Mouse (Mus musculus) megakaryocyte, embryonic 14.5 days (primary cell): ENCODE data around the gene Trim9. TPM values are rescaled to one million over a fixed set of nuclear protein-coding genes. Genes with fewer than 3 reads are reported as not detected.

Experiments
- H3K27me3 ChIP-seq: replicated peaks from 2 replicates; pipeline ENCODE3; 2012; ENCODE audit warnings: inconsistent platforms
- H3K36me3 ChIP-seq: replicated peaks from 2 replicates; pipeline ENCODE3; 2012; ENCODE audit warnings: low read length, inconsistent platforms, mixed read lengths
- H3K4me1 ChIP-seq: 2 replicates; pipeline ENCODE4 v1.6.1; 2012; ENCODE audit warnings: inconsistent platforms
- H3K4me3 ChIP-seq: replicated peaks from 2 replicates; pipeline ENCODE3; 2012; ENCODE audit warnings: moderate library complexity, mild to moderate bottlenecking, inconsistent platforms
- H3K9me3 ChIP-seq: 2 replicates; pipeline ENCODE4 v1.6.1; 2012; ENCODE audit warnings: inconsistent platforms
- FLI1 ChIP-seq: IDR thresholded peaks from 2 replicates; pipeline ENCODE4 v1.6.1; 2012; ENCODE audit warnings: low read length, inconsistent platforms, mixed read lengths
- GATA1 ChIP-seq: IDR thresholded peaks from 3 replicates; pipeline ENCODE4 v1.6.1; 2012; ENCODE audit warnings: mixed read lengths, low read length, inconsistent platforms, borderline replicate concordance
- polyA plus RNA-seq: library from polyadenylated mRNA; stranded (reverse); fragments of >175 nt; gene quantifications from 2 replicates; pipeline ENCODE4 v1.2.3, GENCODE M21; 2012; ENCODE audit warnings: low replicate concordance; ENCODE audit not compliant: insufficient read depth

Gene Trim9
- polyA plus RNA-seq, 1 experiment, result 0.43 TPM

GRCm38 (mm10) chr12:70302022-70302720 lies 45.2 kb downstream of the Trim9 start:
- peaks cover 11% of the 10 kb centered on the region for H3K27me3 ChIP-seq
- H3K4me1 ChIP-seq, result no peaks in the 10 kb centered on the region
- no peaks in the 10 kb centered on the region for H3K9me3 ChIP-seq
- no peak for TF ChIP-seq GATA1
- TF ChIP-seq FLI1, result no peak
- no peak overlapping the region for H3K4me3 ChIP-seq
- H3K36me3 ChIP-seq, result no peaks in the 10 kb centered on the region

GRCm38 (mm10) chr12:70293927-70294684 lies 53.3 kb downstream of the Trim9 start:
- Histone ChIP-seq H3K4me1 (no peaks in the 10 kb centered on the region), H3K36me3 (no peaks in the 10 kb centered on the region), H3K9me3 (no peaks in the 10 kb centered on the region), H3K4me3 (no peak overlapping the region), H3K27me3 (peaks cover 9% of the 10 kb centered on the region)
- TF ChIP-seq FLI1, result no peak

- no peaks in the 10 kb centered on the region for H3K4me1 ChIP-seq
- H3K36me3 ChIP-seq, result no peaks in the 10 kb centered on the region
- H3K27me3 ChIP-seq, result peaks cover 14% of the 10 kb centered on the region
- H3K4me3 ChIP-seq, result no peak overlapping the region
- no peaks in the 10 kb centered on the region for H3K9me3 ChIP-seq
- TF ChIP-seq GATA1, result no peak
These were observed 54.1 kb downstream of the Trim9 start for GRCm38 (mm10) chr12:70293165-70293926.

DNA sequence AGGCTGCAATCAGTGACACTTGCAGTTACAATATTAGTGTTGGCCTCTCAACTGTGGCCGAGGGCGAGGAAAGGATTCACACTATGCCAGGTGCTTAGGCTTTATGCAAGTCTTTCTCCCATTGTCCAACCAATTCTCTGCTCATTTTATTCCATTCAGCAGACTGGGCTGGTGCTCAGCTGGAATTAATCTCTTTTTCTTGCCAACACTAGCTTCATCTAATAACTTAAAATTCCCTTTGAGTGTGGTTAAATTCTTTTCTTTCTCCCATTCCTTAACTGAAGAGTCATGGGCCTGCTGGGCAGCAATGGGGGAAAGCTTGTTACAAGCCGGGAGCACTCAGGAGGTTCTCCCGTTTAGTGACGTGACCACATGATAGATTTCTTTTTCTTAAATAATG lies 61.9 kb downstream of the Trim9 start:
- no peaks in the 10 kb centered on the region for H3K4me1 ChIP-seq
- no peaks in the 10 kb centered on the region for H3K9me3 ChIP-seq
- no peak overlapping the region for H3K4me3 ChIP-seq
- TF ChIP-seq FLI1, result no peak
- TF ChIP-seq GATA1, result no peak
- H3K27me3 ChIP-seq, result peaks cover 26% of the 10 kb centered on the region
- H3K36me3 ChIP-seq, result no peaks in the 10 kb centered on the region

DNA sequence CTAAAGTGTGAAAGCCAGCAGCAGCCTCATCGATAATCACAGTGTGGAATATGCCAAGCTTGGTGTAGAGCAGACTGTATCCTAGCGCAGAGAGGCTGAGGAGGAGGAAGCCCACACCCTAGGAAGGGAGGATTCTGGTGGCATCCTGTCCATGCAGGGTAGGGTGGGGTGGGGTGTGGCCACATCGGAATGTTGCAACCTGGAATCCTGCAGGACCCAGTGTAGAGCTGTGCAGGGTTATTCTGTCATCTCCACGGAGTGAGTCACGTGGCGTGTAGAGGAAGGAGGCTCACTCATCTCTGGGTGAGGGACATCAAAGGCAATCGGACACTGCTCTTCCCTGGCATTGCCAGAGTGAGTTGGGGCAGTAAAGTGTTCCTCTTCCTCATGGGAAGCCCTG lies 62.4 kb downstream of the Trim9 start:
- TF ChIP-seq GATA1 (no peak), FLI1 (no peak)
- Histone ChIP-seq H3K27me3 (peaks cover 27% of the 10 kb centered on the region), H3K9me3 (no peaks in the 10 kb centered on the region), H3K4me1 (no peaks in the 10 kb centered on the region), H3K4me3 (no peak overlapping the region), H3K36me3 (no peaks in the 10 kb centered on the region)

- H3K36me3 ChIP-seq, result no peaks in the 10 kb centered on the region
- H3K27me3 ChIP-seq, result peaks cover 22% of the 10 kb centered on the region
- TF ChIP-seq FLI1, result no peak
- no peak for TF ChIP-seq GATA1
- no peaks in the 10 kb centered on the region for H3K4me1 ChIP-seq
- no peaks in the 10 kb centered on the region for H3K9me3 ChIP-seq
- no peak overlapping the region for H3K4me3 ChIP-seq
These were observed 64.2 kb downstream of the Trim9 start for GRCm38 (mm10) chr12:70283116-70283731.

DNA sequence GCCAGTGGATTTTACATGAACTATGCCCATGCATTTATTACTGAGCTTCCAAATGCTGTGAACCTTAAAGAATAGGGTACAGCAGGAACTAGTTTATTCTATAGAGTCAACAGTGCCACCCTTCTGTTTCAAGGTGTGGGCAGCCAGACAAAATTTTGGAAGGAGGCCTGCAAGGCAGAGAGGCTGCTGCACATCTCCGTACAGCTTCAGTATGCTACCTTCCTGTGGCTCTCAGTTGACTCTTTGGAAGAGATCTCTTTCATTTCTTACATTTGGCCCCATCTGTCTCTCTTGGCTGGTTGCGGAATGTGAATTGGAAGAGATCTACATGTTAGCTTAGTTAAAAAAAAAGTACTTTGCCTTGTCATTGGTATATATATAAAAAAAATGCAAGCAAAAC lies 66.5 kb downstream of the Trim9 start:
- TF ChIP-seq FLI1 (no peak), GATA1 (no peak)
- Histone ChIP-seq H3K36me3 (no peaks in the 10 kb centered on the region), H3K4me3 (no peak overlapping the region), H3K4me1 (no peaks in the 10 kb centered on the region), H3K27me3 (peaks cover 22% of the 10 kb centered on the region), H3K9me3 (no peaks in the 10 kb centered on the region)

- Histone ChIP-seq H3K36me3 (no peaks in the 10 kb centered on the region), H3K27me3 (peaks cover 24% of the 10 kb centered on the region), H3K4me1 (no peaks in the 10 kb centered on the region), H3K9me3 (no peaks in the 10 kb centered on the region), H3K4me3 (no peak overlapping the region)
- TF ChIP-seq FLI1 (no peak), GATA1 (no peak)
These were observed 67.0 kb downstream of the Trim9 start for GRCm38 (mm10) chr12:70280381-70280780.

DNA sequence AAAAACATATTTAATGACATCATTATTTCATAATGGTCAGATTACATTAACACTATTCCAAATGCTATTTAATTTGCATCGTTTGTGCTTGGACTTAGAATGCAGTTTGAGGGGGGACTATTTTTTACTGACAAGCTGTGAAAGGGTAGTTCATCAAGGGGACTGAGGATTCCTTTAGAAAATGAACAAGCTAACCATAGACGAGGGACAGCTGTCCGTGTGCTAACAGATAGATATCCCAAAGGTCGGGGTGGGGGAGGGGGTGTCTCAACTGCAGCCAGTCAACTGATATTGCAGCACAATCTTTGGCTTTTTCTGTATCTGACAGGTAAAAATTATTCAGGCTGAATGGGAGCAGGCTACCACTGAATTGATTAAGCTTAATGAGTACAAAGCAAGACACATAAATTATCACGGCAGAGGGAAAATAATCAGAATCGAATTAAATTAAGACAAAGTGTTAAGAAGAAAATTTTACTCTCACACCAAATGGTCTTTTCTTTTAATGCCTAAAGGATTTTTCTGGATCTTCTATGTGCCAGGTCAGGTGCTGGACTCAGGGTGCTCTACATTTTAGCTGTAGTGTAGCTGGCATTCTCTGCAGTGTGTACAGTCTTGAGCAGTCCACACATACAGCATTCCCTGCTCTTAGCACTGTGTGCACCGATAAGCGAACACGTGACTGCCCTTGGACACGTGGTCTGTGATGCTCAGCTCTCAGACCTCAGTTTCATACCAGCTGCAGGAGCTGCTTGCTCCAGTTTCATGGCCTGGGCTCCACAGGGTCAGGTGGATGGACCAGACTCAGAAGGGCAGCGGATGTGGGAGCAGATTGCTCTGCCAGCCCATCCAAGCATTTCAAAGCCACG lies 70.1 kb downstream of the Trim9 start:
- Histone ChIP-seq H3K27me3 (peaks cover 24% of the 10 kb centered on the region), H3K9me3 (no peaks in the 10 kb centered on the region), H3K36me3 (no peaks in the 10 kb centered on the region), H3K4me3 (peak overlapping the region; percentile 46), H3K4me1 (no peaks in the 10 kb centered on the region)
- TF ChIP-seq GATA1, result no peak
- TF ChIP-seq FLI1, result no peak
